Mouse (Mus musculus) brain, embryonic 14.5 days (tissue): ENCODE data around the gene Tedc2.

ENCODE experiments used
- CTCF ChIP-seq: fragments of 200-500 bp; IDR thresholded peaks from 2 replicates; pipeline ENCODE4 v1.5.1; 2012; ENCODE audit warnings: inconsistent platforms, mild to moderate bottlenecking, moderate library complexity, borderline replicate concordance; ENCODE audit not compliant: insufficient read depth, insufficient read length; ENCODE audit errors: extremely low read depth
- POLR2A ChIP-seq: fragments of 200-500 bp; IDR thresholded peaks from 2 replicates; pipeline ENCODE4 v1.6.1; 2012; ENCODE audit warnings: mild to moderate bottlenecking, inconsistent platforms, borderline replicate concordance; ENCODE audit not compliant: poor library complexity, insufficient read depth, insufficient read length, severe bottlenecking; ENCODE audit errors: extremely low read depth

DNA sequence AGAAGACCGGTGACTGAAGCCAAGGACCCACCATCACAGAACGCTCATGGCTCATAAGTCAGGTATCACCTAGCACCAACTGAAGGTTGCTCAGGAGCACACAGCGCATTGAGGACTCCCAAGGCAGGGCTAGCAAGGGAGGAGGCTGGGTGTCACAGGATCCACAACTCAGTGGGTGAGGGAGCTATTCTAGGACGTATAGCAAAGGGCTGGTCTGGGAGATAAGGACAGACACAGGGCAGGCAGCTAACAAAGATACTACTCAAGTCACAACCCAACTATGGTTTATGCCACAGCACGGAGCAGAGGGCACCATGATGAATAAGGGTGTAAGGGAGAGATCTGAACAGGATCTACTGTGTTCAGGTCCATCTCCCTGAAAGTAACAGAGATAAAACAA, 5.2 kb upstream of the Tedc2 start:
- TF ChIP-seq POLR2A: no peak
- TF ChIP-seq CTCF: no peak
